Mouse (Mus musculus): ENCODE results near the gene Utrn. TPM values are rescaled to one million over a fixed set of nuclear protein-coding genes. Genes with fewer than 3 reads are reported as not detected.

The Utrn gene
- polyA plus RNA-seq, 1 experiment from 2014 or later = 67.0 TPM

GRCm38 (mm10) chr10:12909891-12910290 lies 40.7 kb upstream of the Utrn start:
- no peak for ATAC-seq (ENCODE audit: insufficient number of reproducible peaks, insufficient read depth, low FRiP score, low read depth)
- H3K27me3 ChIP-seq (ENCODE audit: control insufficient read depth, insufficient read depth, low read length) = no peaks in the 10 kb centered on the region
- no peak overlapping the region for H3K4me3 ChIP-seq (ENCODE audit: control insufficient read depth in 1 of 2, insufficient read depth in 1 of 2, low read depth in 1 of 2, low read length in 2 of 2)
- H3K4me1 ChIP-seq (ENCODE audit: control insufficient read depth in 2 of 2, insufficient read depth in 2 of 2, low read length in 2 of 2) = peaks cover 8 to 12% of the 10 kb centered on the region in 2 experiments
- H3K9ac ChIP-seq (ENCODE audit: low read length) = no peak overlapping the region
- 84% methylated on average over 2 of the region's 2 CpGs for WGBS
- no peak overlapping the region for H3K27ac ChIP-seq (replicated peaks in 1 of 2; ENCODE audit: control insufficient read depth in 1 of 2, insufficient read depth in 1 of 2, low read depth in 2 of 2, low read length in 2 of 2)
- no peaks in the 10 kb centered on the region for H3K36me3 ChIP-seq (ENCODE audit: control insufficient read depth, insufficient read depth, low read length)
- H3K9me3 ChIP-seq (ENCODE audit: control insufficient read depth, low read length) = no peaks in the 10 kb centered on the region
- no peak overlapping the region for H3K4me2 ChIP-seq (ENCODE audit: low read length)

DNA sequence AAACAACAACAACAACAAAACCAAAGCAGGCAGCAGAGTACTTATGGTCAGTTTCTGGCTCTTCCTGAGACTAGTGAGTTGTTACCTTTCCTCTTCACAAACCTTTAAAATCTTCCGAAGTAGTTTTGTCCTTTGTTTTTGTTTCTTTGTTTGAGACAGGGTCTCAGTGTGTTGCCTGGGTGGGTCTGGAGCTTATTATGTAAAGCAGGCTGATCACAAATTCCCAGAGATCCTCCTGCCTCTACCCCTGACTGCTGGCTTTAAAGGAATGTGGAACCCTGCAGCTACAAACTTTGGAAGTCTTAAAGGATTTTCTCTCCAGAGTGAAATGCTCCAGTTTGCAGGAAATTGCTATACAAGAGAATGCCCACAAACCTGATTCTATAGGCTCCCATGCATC lies 40.0 kb upstream of the Utrn start:
- Histone ChIP-seq H3K27me3 (ENCODE audit: control insufficient read depth, insufficient read depth, low read length) (no peaks in the 10 kb centered on the region), H3K9ac (ENCODE audit: low read length) (no peak overlapping the region), H3K4me3 (ENCODE audit: control insufficient read depth in 1 of 2, insufficient read depth in 1 of 2, low read depth in 1 of 2, low read length in 2 of 2) (no peak overlapping the region), H3K36me3 (ENCODE audit: control insufficient read depth, insufficient read depth, low read length) (no peaks in the 10 kb centered on the region), H3K4me2 (ENCODE audit: low read length) (no peak overlapping the region), H3K27ac (replicated peaks in 1 of 2; ENCODE audit: control insufficient read depth in 1 of 2, insufficient read depth in 1 of 2, low read depth in 2 of 2, low read length in 2 of 2) (no peak overlapping the region), H3K9me3 (ENCODE audit: control insufficient read depth, low read length) (no peaks in the 10 kb centered on the region), H3K4me1 (ENCODE audit: control insufficient read depth in 2 of 2, insufficient read depth in 2 of 2, low read length in 2 of 2) (peaks cover 8 to 12% of the 10 kb centered on the region in 2 experiments)
- ATAC-seq (ENCODE audit: insufficient number of reproducible peaks, insufficient read depth, low FRiP score, low read depth) = no peak
- 74% methylated on average over 1 of the region's 1 CpGs for WGBS

GRCm38 (mm10) chr10:12904140-12904528 lies 35.0 kb upstream of the Utrn start:
- no peak overlapping the region for H3K27ac ChIP-seq (replicated peaks in 1 of 2; ENCODE audit: control insufficient read depth in 1 of 2, insufficient read depth in 1 of 2, low read depth in 2 of 2, low read length in 2 of 2)
- H3K36me3 ChIP-seq (ENCODE audit: control insufficient read depth, insufficient read depth, low read length) = no peaks in the 10 kb centered on the region
- H3K4me1 ChIP-seq (ENCODE audit: control insufficient read depth in 2 of 2, insufficient read depth in 2 of 2, low read length in 2 of 2) = no peaks in the 10 kb centered on the region
- no peaks in the 10 kb centered on the region for H3K27me3 ChIP-seq (ENCODE audit: control insufficient read depth, insufficient read depth, low read length)
- WGBS = 53% methylated on average over 5 of the region's 5 CpGs
- no peak overlapping the region for H3K9ac ChIP-seq (ENCODE audit: low read length)
- H3K4me3 ChIP-seq (ENCODE audit: control insufficient read depth in 1 of 2, insufficient read depth in 1 of 2, low read depth in 1 of 2, low read length in 2 of 2) = no peak overlapping the region
- no peak for ATAC-seq (ENCODE audit: insufficient number of reproducible peaks, insufficient read depth, low FRiP score, low read depth)
- H3K9me3 ChIP-seq (ENCODE audit: control insufficient read depth, low read length) = no peaks in the 10 kb centered on the region
- H3K4me2 ChIP-seq (ENCODE audit: low read length) = no peak overlapping the region

GRCm38 (mm10) chr10:12903440-12904139 lies 34.4 kb upstream of the Utrn start:
- Histone ChIP-seq H3K36me3 (ENCODE audit: control insufficient read depth, insufficient read depth, low read length) (no peaks in the 10 kb centered on the region), H3K9me3 (ENCODE audit: control insufficient read depth, low read length) (no peaks in the 10 kb centered on the region), H3K4me3 (ENCODE audit: control insufficient read depth in 1 of 2, insufficient read depth in 1 of 2, low read depth in 1 of 2, low read length in 2 of 2) (no peak overlapping the region), H3K4me2 (ENCODE audit: low read length) (no peak overlapping the region), H3K27ac (replicated peaks in 1 of 2; ENCODE audit: control insufficient read depth in 1 of 2, insufficient read depth in 1 of 2, low read depth in 2 of 2, low read length in 2 of 2) (no peak overlapping the region), H3K4me1 (ENCODE audit: control insufficient read depth in 2 of 2, insufficient read depth in 2 of 2, low read length in 2 of 2) (no peaks in the 10 kb centered on the region), H3K27me3 (ENCODE audit: control insufficient read depth, insufficient read depth, low read length) (no peaks in the 10 kb centered on the region), H3K9ac (ENCODE audit: low read length) (no peak overlapping the region)
- 77% methylated on average over 5 of the region's 5 CpGs for WGBS
- no peak for ATAC-seq (ENCODE audit: insufficient number of reproducible peaks, insufficient read depth, low FRiP score, low read depth)

GRCm38 (mm10) chr10:12899901-12900300 lies 30.7 kb upstream of the Utrn start:
- Histone ChIP-seq H3K9me3 (ENCODE audit: control insufficient read depth, low read length) (no peaks in the 10 kb centered on the region), H3K4me2 (ENCODE audit: low read length) (no peak overlapping the region), H3K36me3 (ENCODE audit: control insufficient read depth, insufficient read depth, low read length) (no peaks in the 10 kb centered on the region), H3K4me3 (ENCODE audit: control insufficient read depth in 1 of 2, insufficient read depth in 1 of 2, low read depth in 1 of 2, low read length in 2 of 2) (no peak overlapping the region), H3K27ac (replicated peaks in 1 of 2; ENCODE audit: control insufficient read depth in 1 of 2, insufficient read depth in 1 of 2, low read depth in 2 of 2, low read length in 2 of 2) (no peak overlapping the region), H3K9ac (ENCODE audit: low read length) (no peak overlapping the region), H3K27me3 (ENCODE audit: control insufficient read depth, insufficient read depth, low read length) (no peaks in the 10 kb centered on the region), H3K4me1 (ENCODE audit: control insufficient read depth in 2 of 2, insufficient read depth in 2 of 2, low read length in 2 of 2) (no peaks in the 10 kb centered on the region)
- ATAC-seq (ENCODE audit: insufficient number of reproducible peaks, insufficient read depth, low FRiP score, low read depth) = no peak
- 90% methylated on average over 5 of the region's 5 CpGs for WGBS

- H3K36me3 ChIP-seq (ENCODE audit: control insufficient read depth, insufficient read depth, low read length) = no peaks in the 10 kb centered on the region
- no peak overlapping the region for H3K4me2 ChIP-seq (ENCODE audit: low read length)
- 91% methylated on average over 3 of the region's 3 CpGs for WGBS
- no peak for ATAC-seq (ENCODE audit: insufficient number of reproducible peaks, insufficient read depth, low FRiP score, low read depth)
- H3K4me1 ChIP-seq (ENCODE audit: control insufficient read depth in 2 of 2, insufficient read depth in 2 of 2, low read length in 2 of 2) = no peaks in the 10 kb centered on the region
- H3K27ac ChIP-seq (replicated peaks in 1 of 2; ENCODE audit: control insufficient read depth in 1 of 2, insufficient read depth in 1 of 2, low read depth in 2 of 2, low read length in 2 of 2) = no peak overlapping the region
- H3K9ac ChIP-seq (ENCODE audit: low read length) = no peak overlapping the region
- H3K27me3 ChIP-seq (ENCODE audit: control insufficient read depth, insufficient read depth, low read length) = no peaks in the 10 kb centered on the region
- no peaks in the 10 kb centered on the region for H3K9me3 ChIP-seq (ENCODE audit: control insufficient read depth, low read length)
- H3K4me3 ChIP-seq (ENCODE audit: control insufficient read depth in 1 of 2, insufficient read depth in 1 of 2, low read depth in 1 of 2, low read length in 2 of 2) = no peak overlapping the region
Measured at GRCm38 (mm10) chr10:12893339-12893738, 24.2 kb upstream of the Utrn start.

DNA sequence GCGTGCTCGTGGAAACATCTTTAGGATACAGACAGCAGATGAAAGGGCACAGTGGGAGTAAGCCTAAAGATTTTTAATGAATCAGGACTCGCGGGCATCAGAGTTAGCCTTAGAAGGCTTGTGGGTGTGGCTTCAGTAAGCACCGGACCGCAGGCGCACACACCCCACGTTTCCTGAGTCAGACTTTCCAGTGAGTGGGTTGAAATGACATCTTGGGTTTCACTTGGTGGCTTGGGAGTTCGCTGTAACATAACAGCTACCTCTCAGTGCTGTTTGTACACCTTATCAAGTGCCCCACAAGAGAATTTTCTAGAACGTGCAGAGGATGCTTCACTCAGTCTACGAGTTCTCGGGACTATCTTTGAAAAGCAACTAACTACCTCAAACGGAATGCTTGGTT lies 19.2 kb upstream of the Utrn start:
- H3K27me3 ChIP-seq (ENCODE audit: control insufficient read depth, insufficient read depth, low read length) = no peaks in the 10 kb centered on the region
- ATAC-seq (ENCODE audit: insufficient number of reproducible peaks, insufficient read depth, low FRiP score, low read depth) = no peak
- no peak overlapping the region for H3K4me3 ChIP-seq (ENCODE audit: control insufficient read depth in 1 of 2, insufficient read depth in 1 of 2, low read depth in 1 of 2, low read length in 2 of 2)
- no peak overlapping the region for H3K9ac ChIP-seq (ENCODE audit: low read length)
- no peaks in the 10 kb centered on the region for H3K9me3 ChIP-seq (ENCODE audit: control insufficient read depth, low read length)
- no peak overlapping the region for H3K4me2 ChIP-seq (ENCODE audit: low read length)
- no peak overlapping the region for H3K27ac ChIP-seq (replicated peaks in 1 of 2; ENCODE audit: control insufficient read depth in 1 of 2, insufficient read depth in 1 of 2, low read depth in 2 of 2, low read length in 2 of 2)
- WGBS = 53% methylated on average over 13 of the region's 13 CpGs
- peaks cover 0 to 3% of the 10 kb centered on the region in 2 experiments; a peak in 1 of 4 replicates for H3K4me1 ChIP-seq (ENCODE audit: control insufficient read depth in 2 of 2, insufficient read depth in 2 of 2, low read length in 2 of 2)
- H3K36me3 ChIP-seq (ENCODE audit: control insufficient read depth, insufficient read depth, low read length) = no peaks in the 10 kb centered on the region

DNA sequence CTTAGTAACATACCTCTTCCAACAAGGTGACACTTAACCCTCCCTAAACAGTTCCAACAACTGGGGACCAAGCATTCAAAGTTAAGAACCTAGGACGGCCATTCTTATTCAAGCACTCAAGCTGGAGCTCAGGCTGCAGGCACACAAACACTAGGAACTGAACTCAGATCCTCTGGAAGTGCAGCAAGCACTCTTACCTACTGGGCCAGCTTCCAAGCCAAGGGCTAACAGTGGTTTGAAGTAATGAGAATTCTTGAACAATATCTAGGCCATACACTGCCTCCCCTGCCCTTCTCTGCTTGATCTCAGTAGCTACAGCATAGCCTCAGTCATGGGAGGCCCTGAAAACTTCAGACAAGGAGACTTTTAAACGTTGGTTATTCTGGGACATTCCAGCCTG lies 18.6 kb upstream of the Utrn start:
- no peaks in the 10 kb centered on the region for H3K9me3 ChIP-seq (ENCODE audit: control insufficient read depth, low read length)
- no peaks in the 10 kb centered on the region for H3K36me3 ChIP-seq (ENCODE audit: control insufficient read depth, insufficient read depth, low read length)
- 41% methylated on average over 2 of the region's 2 CpGs for WGBS
- no peak for ATAC-seq (ENCODE audit: insufficient number of reproducible peaks, insufficient read depth, low FRiP score, low read depth)
- H3K9ac ChIP-seq (ENCODE audit: low read length) = no peak overlapping the region
- no peak overlapping the region for H3K27ac ChIP-seq (replicated peaks in 1 of 2; ENCODE audit: control insufficient read depth in 1 of 2, insufficient read depth in 1 of 2, low read depth in 2 of 2, low read length in 2 of 2)
- H3K4me1 ChIP-seq (ENCODE audit: control insufficient read depth in 2 of 2, insufficient read depth in 2 of 2, low read length in 2 of 2) = peaks cover 0 to 3% of the 10 kb centered on the region in 2 experiments; a peak in 1 of 4 replicates
- no peaks in the 10 kb centered on the region for H3K27me3 ChIP-seq (ENCODE audit: control insufficient read depth, insufficient read depth, low read length)
- H3K4me2 ChIP-seq (ENCODE audit: low read length) = no peak overlapping the region
- no peak overlapping the region for H3K4me3 ChIP-seq (ENCODE audit: control insufficient read depth in 1 of 2, insufficient read depth in 1 of 2, low read depth in 1 of 2, low read length in 2 of 2)

All from heart, embryonic 14.5 days (tissue).